Mouse (Mus musculus) kidney, adult 2 months (tissue): Measurements from ENCODE around the gene Gm14305.
"Not testable (repeated sequence)": the region's sequence is repeated elsewhere in the genome, so short reads cannot be mapped to it uniquely, and the experiment has no call there.

Experiments
- CTCF ChIP-seq: fragments of 200-500 bp; conservative IDR thresholded peaks from 2 replicates; pipeline ENCODE4 v1.5.1; 2011; ENCODE audit warnings: low read depth, mild to moderate bottlenecking, control low read depth, low read length, moderate library complexity, mixed read lengths; ENCODE audit not compliant: insufficient read depth, insufficient read length
- POLR2A ChIP-seq: fragments of 200-500 bp; IDR thresholded peaks from one replicate; pipeline ENCODE4 v1.6.1; 2011; ENCODE audit warnings: low read depth, low read length, control low read depth

DNA sequence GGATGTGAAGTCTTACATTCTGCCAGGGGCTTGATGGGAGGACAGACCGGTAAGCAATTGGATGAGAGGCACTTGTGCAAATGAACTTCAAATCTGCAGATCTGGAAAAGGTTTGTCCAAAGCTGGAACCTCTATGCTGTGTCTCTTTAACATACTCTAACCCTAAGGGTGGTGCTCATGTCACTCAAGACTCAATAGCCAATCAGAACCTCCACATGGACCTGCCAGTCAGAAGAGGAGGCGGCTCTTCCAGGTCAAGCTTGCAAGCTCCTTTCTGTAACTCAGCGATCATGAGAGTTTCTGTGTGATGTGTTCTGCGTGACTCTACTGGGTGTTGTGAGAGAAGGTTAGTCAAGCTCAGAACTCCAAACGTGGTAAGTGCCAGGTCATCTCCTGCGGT is at the start of gene Gm14305:
- TF ChIP-seq POLR2A, CTCF: not testable (repeated sequence)
